Mouse (Mus musculus): ENCODE measurements at regions not wholly inside any gene's neighbourhood (a gene's known extent, or its start where the extent isn't known, plus 50 kb on each side); places are given as distances from the start of the nearest gene placed in this dataset.

GRCm38 (mm10) chr13:11490766-11491165 lies 616.0 kb downstream of the Ryr2 start:
- H3K27ac ChIP-seq (ENCODE audit: control insufficient read depth, low read depth, low read length) = no peak overlapping the region
- H3K27me3 ChIP-seq (ENCODE audit: control insufficient read depth in 1 of 2, insufficient read depth in 2 of 2, low read length in 2 of 2) = no peaks in the 10 kb centered on the region
- H3K4me3 ChIP-seq (ENCODE audit: control insufficient read depth in 1 of 2, insufficient read depth in 1 of 2, low read depth in 2 of 2, low read length in 2 of 2) = no peak overlapping the region

GRCm38 (mm10) chr13:11483142-11483541 lies 623.6 kb downstream of the Ryr2 start:
- Histone ChIP-seq H3K9me3 (replicated peaks; ENCODE audit: insufficient read depth, low read length) (no peaks in the 10 kb centered on the region), H3K36me3 (ENCODE audit: control insufficient read depth in 1 of 2, insufficient read depth in 2 of 2, low read length in 2 of 2) (no peaks in the 10 kb centered on the region), H3K27ac (ENCODE audit: control insufficient read depth, low read depth, low read length) (no peak overlapping the region), H3K9ac (ENCODE audit: control insufficient read depth, low read depth, low read length, poor library complexity, severe bottlenecking) (no peak overlapping the region), H3K79me2 (ENCODE audit: control insufficient read depth, insufficient read depth, low read length, poor library complexity) (no peaks in the 10 kb centered on the region), H3K4me3 (ENCODE audit: control insufficient read depth in 1 of 2, insufficient read depth in 1 of 2, low read depth in 2 of 2, low read length in 2 of 2) (no peak overlapping the region), H3K27me3 (ENCODE audit: control insufficient read depth in 1 of 2, insufficient read depth in 2 of 2, low read length in 2 of 2) (no peaks in the 10 kb centered on the region), H3K4me1 (ENCODE audit: control insufficient read depth in 1 of 2, insufficient read depth in 2 of 2, low read length in 2 of 2) (no peaks in the 10 kb centered on the region)
- no peak for TF ChIP-seq MAX (IDR thresholded peaks at IDR 0.05; ENCODE audit: low read length)
- TF ChIP-seq ELF1 (IDR thresholded peaks at IDR 0.05; ENCODE audit: low read depth, low read length) = no peak
- no peak for TF ChIP-seq ZMIZ1 (IDR thresholded peaks at IDR 0.05; ENCODE audit: low read depth, low read length)
- TF ChIP-seq MEF2A (IDR thresholded peaks at IDR 0.05; ENCODE audit: extremely low read depth, insufficient replicate concordance, low read depth, low read length, poor library complexity, severe bottlenecking) = no peak
- TF ChIP-seq GATA1 (IDR thresholded peaks at IDR 0.05; ENCODE audit: low read depth, low read length) = no peak
- no peak for TF ChIP-seq RAD21 (IDR thresholded peaks at IDR 0.05; ENCODE audit: low read depth, low read length)
- TF ChIP-seq MAFK (IDR thresholded peaks at IDR 0.05; ENCODE audit: borderline replicate concordance, low read depth, low read length) = no peak
- TF ChIP-seq UBTF (IDR thresholded peaks at IDR 0.05; ENCODE audit: borderline replicate concordance, insufficient read depth, low read depth, low read length) = no peak
- TF ChIP-seq MYB (IDR thresholded peaks at IDR 0.05; ENCODE audit: low read depth, low read length) = no peak
- TF ChIP-seq ZNF384 (IDR thresholded peaks at IDR 0.05; ENCODE audit: low read depth, low read length) = no peak
- TF ChIP-seq JUND (IDR thresholded peaks at IDR 0.05; ENCODE audit: low read depth, low read length) = no peak
- no peak for TF ChIP-seq USF1 (IDR thresholded peaks at IDR 0.05; ENCODE audit: low read depth, low read length)
- TF ChIP-seq MAZ (IDR thresholded peaks at IDR 0.05; ENCODE audit: low read depth, low read length) = no peak
- TF ChIP-seq CTCF (IDR thresholded peaks at IDR 0.05 in 2 of 3, conservative IDR thresholded peaks at IDR 0.05 in 1 of 3; ENCODE audit: control insufficient read depth in 1 of 3, insufficient read depth in 1 of 3, low read depth in 2 of 3, low read length in 3 of 3, poor library complexity in 1 of 3, severe bottlenecking in 1 of 3) = no peak
- no peak for TF ChIP-seq NELFE (IDR thresholded peaks at IDR 0.05; ENCODE audit: low read depth, low read length)
- TF ChIP-seq MYC (IDR thresholded peaks at IDR 0.05; ENCODE audit: low read depth, low read length) = no peak
- no peak for DNase-seq (ENCODE audit: low read depth, low spot score)

More at GRCm38 (mm10) chr13:11490766-11491165, 616.0 kb downstream of the Ryr2 start:
- no peak for DNase-seq (ENCODE audit: low read depth, low spot score)
- no peaks in the 10 kb centered on the region for H3K4me1 ChIP-seq (ENCODE audit: control insufficient read depth in 1 of 2, insufficient read depth in 2 of 2, low read length in 2 of 2)
- no peak overlapping the region for H3K9ac ChIP-seq (ENCODE audit: control insufficient read depth, low read depth, low read length, poor library complexity, severe bottlenecking)
- H3K36me3 ChIP-seq (ENCODE audit: control insufficient read depth in 1 of 2, insufficient read depth in 2 of 2, low read length in 2 of 2) = no peaks in the 10 kb centered on the region
- TF ChIP-seq JUND (IDR thresholded peaks at IDR 0.05; ENCODE audit: low read depth, low read length) (no peak), E2F4 (IDR thresholded peaks at IDR 0.05; ENCODE audit: borderline replicate concordance, low read depth, low read length) (no peak)
- no peaks in the 10 kb centered on the region for H3K9me3 ChIP-seq (replicated peaks; ENCODE audit: insufficient read depth, low read length)
- H3K79me2 ChIP-seq (ENCODE audit: control insufficient read depth, insufficient read depth, low read length, poor library complexity) = no peaks in the 10 kb centered on the region
